Mouse (Mus musculus) heart, adult 2 months (tissue): ENCODE data around the gene Zdhhc21. TPM values are rescaled to one million over a fixed set of nuclear protein-coding genes. Genes with fewer than 3 reads are reported as not detected.
A peak's percentile ranks its signal among the peaks of the same experiment; 100 is the strongest.

Experiments used
- DNase-seq, 2 experiments: peaks; one replicate each; pipeline ENCODE4 v3.0.0; 2021
- H3K27ac ChIP-seq: fragments of 200-600 bp; 2 replicates; pipeline ENCODE4 v1.8.1; 2022
- H3K27me3 ChIP-seq: fragments of 200-500 bp; 2 replicates; pipeline ENCODE4 v1.6.1; 2012; ENCODE audit warnings: mild to moderate bottlenecking, low read length, inconsistent platforms, mixed read lengths; ENCODE audit not compliant: control insufficient read depth, insufficient read depth
- H3K36me3 ChIP-seq: fragments of 200-500 bp; 2 replicates; pipeline ENCODE4 v1.6.1; 2012; ENCODE audit warnings: low read length, inconsistent platforms; ENCODE audit not compliant: control insufficient read depth, insufficient read depth
- H3K4me1 ChIP-seq: fragments of 200-500 bp; 2 replicates; pipeline ENCODE4 v1.6.1; 2011; ENCODE audit warnings: low read length; ENCODE audit not compliant: control insufficient read depth, insufficient read depth
- H3K4me3 ChIP-seq: fragments of 200-600 bp; 2 replicates; pipeline ENCODE4 v1.8.1; 2022
- H3K79me2 ChIP-seq: fragments of 200-500 bp; replicated peaks from 2 replicates; pipeline ENCODE4 v1.6.1; 2012; ENCODE audit warnings: mild to moderate bottlenecking, inconsistent platforms, low read length, moderate library complexity, mixed read lengths; ENCODE audit not compliant: control insufficient read depth, insufficient read depth
- H3K9ac ChIP-seq: fragments of 200-500 bp; 2 replicates; pipeline ENCODE4 v1.6.1; 2012; ENCODE audit warnings: low read depth, mild to moderate bottlenecking, control low read depth, inconsistent platforms, low read length, mixed read lengths
- CTCF ChIP-seq: fragments of 200-600 bp; IDR thresholded peaks from 2 replicates; pipeline ENCODE4 v1.8.1; 2022; ENCODE audit warnings: antibody characterized with exemption, mild to moderate bottlenecking, moderate library complexity
- EP300 ChIP-seq: fragments of 200-500 bp; IDR thresholded peaks from 2 replicates; pipeline ENCODE4 v1.6.1; 2011; ENCODE audit warnings: low read depth, low read length, control low read depth; ENCODE audit not compliant: insufficient read depth
- POLR2A ChIP-seq: fragments of 200-500 bp; IDR thresholded peaks from 2 replicates; pipeline ENCODE4 v1.6.1; 2011; ENCODE audit warnings: mild to moderate bottlenecking, low read depth, low read length, control low read depth; ENCODE audit not compliant: insufficient read depth
- WGBS: fragments of 180-500 bp; shearing (Covaris S2); methylation state at CpG from one replicate; pipeline ENCODE4 v1.1.7; 2018; 5-methylcytosine and 5-hydroxymethylcytosine counted together
- intact Hi-C: fragments of 180-260 bp; cut with DNase I; formaldehyde crosslinking; loops from one replicate; pipeline ENCODE4 v1.15.1; 2025
- polyA plus RNA-seq: library from polyadenylated mRNA; depleted of rRNA; stranded (reverse); fragments of >200 nt; gene quantifications from 2 replicates; pipeline ENCODE4 v1.2.3, GENCODE M21; 2012
- total RNA-seq, 2 experiments: library from RNA; stranded (reverse); gene quantifications; 2 replicates each; pipeline ENCODE4 v1.2.3; 2021

Gene Zdhhc21
- total and polyA plus RNA-seq, 3 experiments: 2.7 to 9.3 (median 8.5) TPM

DNA sequence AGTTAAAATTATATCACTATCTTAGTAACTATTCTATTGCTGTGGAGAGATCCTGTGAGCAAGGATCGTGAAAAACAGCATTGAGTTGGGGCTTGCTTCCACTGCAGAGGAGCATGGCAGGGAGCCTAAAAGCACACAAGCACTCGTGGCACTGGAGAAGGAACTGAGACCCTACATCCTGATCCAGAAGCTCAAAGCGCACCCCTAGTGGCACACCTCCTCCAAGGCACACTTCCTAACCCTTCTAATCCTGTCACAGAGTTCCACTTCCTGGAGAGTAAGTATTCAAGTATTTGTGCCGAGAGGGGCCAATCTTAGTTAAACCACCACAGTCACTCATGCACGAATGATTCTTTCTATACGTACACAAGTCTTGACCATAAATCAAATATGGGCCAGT is 46.4 kb downstream of the Zdhhc21 start:
- Histone ChIP-seq H3K36me3 (no peaks in the 10 kb centered on the region), H3K4me1 (no peaks in the 10 kb centered on the region), H3K79me2 (no peaks in the 10 kb centered on the region), H3K27ac (no peak overlapping the region), H3K9ac (no peak overlapping the region), H3K4me3 (no peak overlapping the region), H3K27me3 (no peaks in the 10 kb centered on the region)
- 75% methylated on average over 6 of the region's 6 CpGs for WGBS
- intact Hi-C loops: no loop called here
- no peak for TF ChIP-seq POLR2A
- TF ChIP-seq CTCF: no peak
- TF ChIP-seq EP300: no peak
- DNase-seq: no peak

DNA sequence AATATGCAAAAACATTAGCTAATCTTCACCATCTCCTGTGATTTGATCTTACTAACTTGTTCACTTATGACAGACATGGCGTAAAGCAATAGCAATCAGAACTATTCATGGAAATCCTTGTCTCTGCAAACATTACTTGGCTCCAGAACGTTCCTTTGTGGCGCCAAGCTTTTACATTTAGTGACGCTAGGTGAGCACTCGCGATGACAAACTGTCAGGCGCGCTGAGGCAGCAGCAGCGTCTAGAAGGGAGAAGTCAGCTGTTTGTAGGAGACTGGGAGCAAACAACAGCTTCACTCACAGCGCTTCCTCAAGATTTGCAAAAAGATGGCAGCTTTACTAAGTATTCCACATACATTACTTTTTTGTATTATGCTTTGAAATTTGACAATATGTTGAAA is 51.9 kb downstream of the Zdhhc21 start:
- Histone ChIP-seq H3K36me3 (no peaks in the 10 kb centered on the region), H3K27ac (no peak overlapping the region), H3K79me2 (no peaks in the 10 kb centered on the region), H3K9ac (no peak overlapping the region), H3K4me1 (no peaks in the 10 kb centered on the region), H3K27me3 (no peaks in the 10 kb centered on the region), H3K4me3 (no peak overlapping the region)
- DNase-seq: no peak
- intact Hi-C loops: loop anchor here (10.0 kb wide), 1 partner anchor 377 kb away; no protein-coding TSS in a partner anchor
- WGBS: 82% methylated on average over 10 of the region's 10 CpGs
- no peak for TF ChIP-seq POLR2A
- TF ChIP-seq EP300: no peak
- TF ChIP-seq CTCF: no peak

DNA sequence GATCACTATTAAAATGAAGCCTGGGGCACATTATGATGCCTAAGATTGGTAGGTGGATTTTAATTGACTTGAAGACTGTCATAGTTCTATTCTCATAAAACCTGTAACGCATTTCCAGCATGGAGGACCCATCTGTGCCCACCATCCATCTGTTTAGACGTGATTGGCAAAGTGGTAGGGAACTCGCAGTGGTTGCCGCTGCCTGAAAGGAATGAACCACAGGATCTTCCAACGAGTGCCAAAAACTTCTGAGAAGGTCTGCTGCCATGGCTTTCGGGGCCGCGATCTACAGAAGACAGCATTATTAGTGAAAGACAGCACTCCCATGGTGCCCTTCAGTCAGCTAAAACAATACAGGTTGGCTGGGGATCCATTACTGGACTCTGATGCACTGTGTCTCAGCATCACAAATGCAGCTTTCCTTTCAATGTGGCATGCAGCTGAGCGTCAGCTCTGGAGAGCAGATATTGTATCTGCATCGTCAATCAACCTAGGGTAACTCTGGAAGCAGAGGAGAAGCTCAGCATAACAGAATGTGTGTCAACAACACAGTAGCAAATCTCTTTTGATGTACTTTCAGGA is 53.5 kb downstream of the Zdhhc21 start:
- no peaks in the 10 kb centered on the region for H3K27me3 ChIP-seq
- H3K27ac ChIP-seq: no peak overlapping the region
- no peaks in the 10 kb centered on the region for H3K79me2 ChIP-seq
- H3K4me3 ChIP-seq: no peak overlapping the region
- no peaks in the 10 kb centered on the region for H3K36me3 ChIP-seq
- intact Hi-C loops: loop anchor here (10.0 kb wide), 1 partner anchor 379 kb away; no protein-coding TSS in a partner anchor
- H3K9ac ChIP-seq: no peak overlapping the region
- no peak for DNase-seq
- no peaks in the 10 kb centered on the region for H3K4me1 ChIP-seq
- no peak for TF ChIP-seq CTCF
- TF ChIP-seq POLR2A: no peak
- TF ChIP-seq EP300: no peak
- WGBS: 90% methylated on average over 10 of the region's 10 CpGs

DNA sequence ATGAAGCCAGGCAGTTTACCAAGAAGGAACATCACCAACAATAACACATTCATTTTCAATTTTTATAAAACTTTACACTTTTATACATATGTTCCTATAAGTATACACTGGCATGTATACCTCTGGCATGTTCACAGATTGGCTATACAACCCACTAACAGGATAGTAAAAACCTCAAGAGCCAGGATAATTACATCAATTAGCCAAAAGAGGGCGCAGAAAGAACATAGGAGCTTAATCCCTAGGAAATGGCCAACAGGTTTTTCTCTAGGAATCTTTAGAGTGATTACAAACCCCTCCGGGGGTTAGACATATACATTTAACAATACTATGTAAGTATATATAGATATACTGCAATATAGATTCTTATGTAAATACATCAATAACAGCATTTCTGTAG is 55.7 kb downstream of the Zdhhc21 start:
- intact Hi-C loops: loop anchor here (2.0 to 10.0 kb wide), 2 partner anchors 129 to 381 kb away; no protein-coding TSS in a partner anchor
- no peak for TF ChIP-seq POLR2A
- TF ChIP-seq CTCF: peak; percentile 77
- no peak for TF ChIP-seq EP300
- Histone ChIP-seq H3K27me3 (no peaks in the 10 kb centered on the region), H3K79me2 (no peaks in the 10 kb centered on the region), H3K36me3 (no peaks in the 10 kb centered on the region), H3K27ac (no peak overlapping the region), H3K4me3 (no peak overlapping the region), H3K9ac (no peak overlapping the region), H3K4me1 (no peaks in the 10 kb centered on the region)
- DNase-seq: no peak
- WGBS: 28% methylated on average over 2 of the region's 2 CpGs

DNA sequence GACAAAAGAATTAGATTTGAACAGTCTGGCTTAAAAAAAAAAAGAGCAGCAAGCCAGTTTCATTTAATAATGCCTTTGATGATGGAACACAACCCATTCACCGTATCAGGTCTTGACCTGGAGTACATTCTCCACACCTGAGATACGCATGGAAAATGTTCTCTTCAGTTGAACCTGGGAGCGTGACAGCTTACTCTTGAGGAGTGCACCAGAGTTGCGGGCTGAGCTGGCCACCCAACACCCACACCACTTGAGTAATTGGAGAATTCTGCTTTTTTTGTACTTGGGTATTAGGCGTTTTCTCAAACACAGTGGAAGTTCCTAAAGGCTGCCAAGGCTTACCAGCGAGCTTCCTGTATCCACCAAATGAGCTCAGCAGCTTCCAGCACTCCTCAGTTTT is 66.2 kb downstream of the Zdhhc21 start:
- Histone ChIP-seq H3K27ac (no peak overlapping the region), H3K27me3 (no peaks in the 10 kb centered on the region), H3K79me2 (no peaks in the 10 kb centered on the region), H3K4me1 (no peaks in the 10 kb centered on the region), H3K4me3 (no peak overlapping the region), H3K9ac (no peak overlapping the region), H3K36me3 (no peaks in the 10 kb centered on the region)
- intact Hi-C loops: no loop called here
- 85% methylated on average over 6 of the region's 6 CpGs for WGBS
- no peak for DNase-seq
- TF ChIP-seq EP300: no peak
- no peak for TF ChIP-seq CTCF
- TF ChIP-seq POLR2A: no peak

DNA sequence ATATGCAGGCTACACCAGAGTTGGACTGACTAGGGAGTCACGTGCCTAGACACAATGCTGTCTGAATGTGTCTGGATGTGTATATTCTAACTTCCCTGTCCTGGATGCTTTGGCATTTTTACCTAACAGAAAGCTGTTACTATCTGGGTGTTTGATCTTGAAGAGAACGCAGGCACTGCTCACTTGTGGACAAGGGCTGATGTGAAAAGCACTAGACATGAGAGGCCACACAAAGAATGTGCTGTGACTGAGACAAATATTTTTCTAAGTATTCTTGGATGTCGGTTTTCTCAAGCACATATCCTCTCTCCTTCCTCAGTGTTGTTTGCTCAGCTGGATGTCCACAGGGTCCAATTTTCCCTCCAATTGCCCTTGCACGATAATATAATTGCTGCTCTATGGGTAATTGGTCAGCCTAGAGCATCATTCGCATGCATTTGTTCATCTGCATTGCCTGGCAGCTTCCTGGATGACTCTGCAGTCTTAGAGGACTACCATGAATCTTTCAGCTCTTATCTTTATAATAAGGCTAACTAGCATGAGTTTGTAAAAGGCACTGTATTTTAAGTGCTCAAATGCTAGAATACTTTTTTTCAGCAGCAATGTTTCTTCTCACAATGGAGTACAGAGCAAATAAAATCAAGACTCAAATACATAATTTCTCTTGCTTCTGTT is 66.7 kb downstream of the Zdhhc21 start:
- Histone ChIP-seq H3K4me3 (no peak overlapping the region), H3K79me2 (no peaks in the 10 kb centered on the region), H3K27ac (no peak overlapping the region), H3K36me3 (no peaks in the 10 kb centered on the region), H3K4me1 (no peaks in the 10 kb centered on the region), H3K9ac (no peak overlapping the region), H3K27me3 (no peaks in the 10 kb centered on the region)
- intact Hi-C loops: no loop called here
- TF ChIP-seq CTCF (no peak), EP300 (no peak), POLR2A (no peak)
- DNase-seq: no peak
- WGBS: 52% methylated on average over 5 of the region's 5 CpGs
